Mouse (Mus musculus) retina, embryonic 14.5 days (tissue): ENCODE data around the gene Ly6c2.
"Not testable (repeated sequence)": the region's sequence is repeated elsewhere in the genome, so short reads cannot be mapped to it uniquely, and the experiment has no call there.

Experiments
- DNase-seq: peaks from one replicate; pipeline ENCODE4 v3.0.0-alpha.2; 2015; ENCODE audit warnings: low spot score

The Ly6c2 gene

GRCm38 (mm10) chr15:75111861-75112630, at the start of gene Ly6c2:
Ly6c2 (minus strand) TSS chr15:75111970.
- not testable (repeated sequence) for DNase-seq

GRCm38 (mm10) chr15:75157646-75158045, 45.9 kb upstream of the Ly6c2 start:
- no peak for DNase-seq

- no peak for DNase-seq
Measured at GRCm38 (mm10) chr15:75154940-75155339, 43.2 kb upstream of the Ly6c2 start, which contains the start of gene Ly6g. Ly6g (plus strand) TSS chr15:75155240.

GRCm38 (mm10) chr15:75153087-75153486, 41.3 kb upstream of the Ly6c2 start:
- no peak for DNase-seq

GRCm38 (mm10) chr15:75143735-75144134, 32.0 kb upstream of the Ly6c2 start:
- DNase-seq: peak; percentile 25

GRCm38 (mm10) chr15:75141812-75142360, 30.1 kb upstream of the Ly6c2 start:
- DNase-seq: peak; percentile 47

GRCm38 (mm10) chr15:75137739-75138138, 26.0 kb upstream of the Ly6c2 start:
- DNase-seq: not testable (repeated sequence)

GRCm38 (mm10) chr15:75135090-75135783, 23.5 kb upstream of the Ly6c2 start:
- not testable (repeated sequence) for DNase-seq

- not testable (repeated sequence) for DNase-seq
Measured at GRCm38 (mm10) chr15:75132346-75132745, 20.6 kb upstream of the Ly6c2 start.

GRCm38 (mm10) chr15:75120066-75120465, 8.3 kb upstream of the Ly6c2 start:
- DNase-seq: peak; percentile 65

- DNase-seq: peak; percentile 67
Measured at GRCm38 (mm10) chr15:75118742-75119141, 7.0 kb upstream of the Ly6c2 start.

GRCm38 (mm10) chr15:75117481-75117880, 5.7 kb upstream of the Ly6c2 start:
- DNase-seq: not testable (repeated sequence)

- no peak for DNase-seq
Measured at GRCm38 (mm10) chr15:75116525-75116924, 4.8 kb upstream of the Ly6c2 start.

- DNase-seq: not testable (repeated sequence)
Measured at GRCm38 (mm10) chr15:75110424-75110823, 1.3 kb downstream of the Ly6c2 start.

- no peak for DNase-seq
Measured at GRCm38 (mm10) chr15:75099261-75099660, 12.5 kb downstream of the Ly6c2 start.

GRCm38 (mm10) chr15:75088041-75088440, 23.7 kb downstream of the Ly6c2 start:
- peak; percentile 16 for DNase-seq

- no peak for DNase-seq
Measured at GRCm38 (mm10) chr15:75069965-75070364, 41.8 kb downstream of the Ly6c2 start.

- peak; percentile 75 for DNase-seq
Measured at GRCm38 (mm10) chr15:75062030-75062574, 49.7 kb downstream of the Ly6c2 start.

GRCm38 (mm10) chr15:75060505-75060904, 51.3 kb downstream of the Ly6c2 start:
- DNase-seq: peak; percentile 66
